Mouse (Mus musculus): ENCODE measurements around the gene Mta3. TPM values are rescaled to one million over a fixed set of nuclear protein-coding genes. Genes with fewer than 3 reads are reported as not detected.

The Mta3 gene
- total RNA-seq, 2 experiments from 2014 or later, result 103 to 108 TPM

Other genes starting within 250 kb of the Mta3 start
- gene Cox7a2l, start 188.8 kb upstream of the Mta3 start, total RNA-seq (2021), result 100 to 1,000 TPM; 241 to 253 TPM
- gene Kcng3, start 74.3 kb upstream of the Mta3 start, total RNA-seq (2021), result 10 to 100 TPM; 12.7 to 13.6 TPM
- gene Haao, start 141.8 kb downstream of the Mta3 start, total RNA-seq (2021), result 10 to 100 TPM in 1 of 2 experiments, 1 to 10 TPM in 1; 1.3 to 12.9 TPM

All from adrenal gland, postnatal 4 days (tissue).